Mouse (Mus musculus) cerebellum, adult 11-12 months (tissue): ENCODE measurements around the gene Ypel4.

Experiments
- DNase-seq: peaks from one replicate; pipeline ENCODE4 v3.0.0; 2022

Gene Ypel4

GRCm38 (mm10) chr2:84761840-84762239 lies 28.0 kb downstream of the Ypel4 start:
- DNase-seq, result no peak

DNA sequence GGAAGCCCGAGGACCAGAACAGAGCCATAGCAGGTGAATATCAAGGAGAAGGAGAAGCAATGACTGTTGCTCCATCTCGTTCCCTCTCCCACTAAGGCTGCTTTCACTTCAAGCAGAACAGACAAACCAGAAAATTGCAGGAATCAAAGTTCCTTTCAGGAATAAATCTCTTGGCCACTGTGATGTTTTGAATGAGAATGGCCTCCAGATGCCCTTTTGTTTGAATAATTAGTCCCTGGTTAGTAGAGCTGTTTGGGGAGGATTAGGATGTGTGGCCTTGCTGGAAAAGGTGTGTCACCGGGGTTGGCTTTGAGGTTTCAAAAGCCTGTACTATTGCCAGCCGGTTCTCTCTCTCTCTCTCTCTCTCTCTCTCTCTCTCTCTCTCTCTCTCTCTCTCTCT lies 28.4 kb downstream of the Ypel4 start:
- no peak for DNase-seq

GRCm38 (mm10) chr2:84762818-84763217 lies 29.0 kb downstream of the Ypel4 start:
- DNase-seq, result no peak

- no peak for DNase-seq
Observed at GRCm38 (mm10) chr2:84770501-84770900, 36.6 kb downstream of the Ypel4 start.

GRCm38 (mm10) chr2:84772454-84772853 lies 38.6 kb downstream of the Ypel4 start:
- DNase-seq, result no peak

DNA sequence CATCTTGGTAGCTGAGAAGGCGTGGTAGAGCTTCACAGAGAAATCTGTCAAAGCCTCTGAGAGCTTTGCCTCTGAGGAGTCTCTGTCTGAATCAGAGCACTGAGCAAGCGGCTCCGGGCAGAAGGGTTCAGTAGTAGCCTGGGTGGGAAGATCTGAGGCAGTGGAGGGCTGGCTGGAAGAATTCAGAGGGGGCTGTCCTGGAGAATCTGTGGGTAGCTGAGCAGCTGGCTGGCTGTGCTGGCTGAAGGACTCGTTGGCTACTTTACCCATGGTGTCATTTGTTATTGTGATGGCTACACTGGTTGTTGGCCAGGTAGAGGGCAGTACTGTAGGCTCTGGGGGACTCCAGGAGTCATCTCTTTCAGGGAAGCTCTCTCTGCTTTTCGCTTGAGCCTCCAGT lies 39.3 kb downstream of the Ypel4 start:
- DNase-seq, result peak; percentile 10

DNA sequence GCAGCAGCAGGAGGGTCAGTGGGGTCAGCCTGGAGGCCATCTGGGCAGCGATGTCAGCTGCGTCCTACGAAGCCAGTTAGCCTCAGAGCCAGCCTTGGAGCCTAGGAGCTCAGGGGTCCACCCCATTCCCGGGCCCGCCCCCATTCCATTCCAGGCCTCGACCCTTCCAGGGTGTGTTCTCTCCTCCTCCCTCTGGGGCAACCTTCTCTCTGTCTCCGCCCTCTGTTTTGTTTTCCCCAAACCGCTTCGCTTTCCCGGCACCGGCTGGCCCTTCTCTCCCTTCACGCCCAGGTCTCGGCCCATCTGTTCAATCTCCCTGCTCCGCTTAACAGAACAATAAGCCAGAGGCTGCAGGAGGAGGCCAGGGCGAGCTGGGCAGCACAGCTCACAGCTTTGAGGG lies 40.9 kb downstream of the Ypel4 start:
- DNase-seq, result peak; percentile 86

GRCm38 (mm10) chr2:84775241-84775640 lies 41.4 kb downstream of the Ypel4 start, which contains the start of gene Serping1:
TSS of gene Serping1 (minus strand) at chr2:84775444.
- peak; percentile 31 for DNase-seq

DNA sequence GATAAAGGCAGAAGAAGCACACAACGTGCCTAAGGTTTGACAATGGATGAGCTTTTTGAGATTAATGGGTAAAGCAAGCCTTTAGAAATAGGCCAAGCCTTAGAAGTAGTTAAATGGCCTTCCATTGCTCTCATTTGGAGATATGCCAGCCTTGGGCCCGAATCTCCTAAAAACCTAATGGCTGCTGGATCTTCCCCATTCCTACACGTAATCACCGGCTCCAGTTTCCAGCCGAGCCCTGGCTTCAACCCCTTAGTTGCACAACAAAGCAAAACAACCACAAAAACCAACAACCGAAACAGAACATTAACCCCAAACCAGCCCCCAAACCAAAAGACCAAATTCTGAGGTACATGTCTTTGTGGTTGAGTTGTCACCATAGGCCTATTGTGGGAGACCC lies 41.8 kb downstream of the Ypel4 start:
- peak; percentile 22 for DNase-seq

- no peak for DNase-seq
Observed at GRCm38 (mm10) chr2:84777706-84778105, 43.8 kb downstream of the Ypel4 start.

GRCm38 (mm10) chr2:84779210-84779609 lies 45.4 kb downstream of the Ypel4 start:
- no peak for DNase-seq

- no peak for DNase-seq
Observed at GRCm38 (mm10) chr2:84783315-84783714, 49.5 kb downstream of the Ypel4 start.

DNA sequence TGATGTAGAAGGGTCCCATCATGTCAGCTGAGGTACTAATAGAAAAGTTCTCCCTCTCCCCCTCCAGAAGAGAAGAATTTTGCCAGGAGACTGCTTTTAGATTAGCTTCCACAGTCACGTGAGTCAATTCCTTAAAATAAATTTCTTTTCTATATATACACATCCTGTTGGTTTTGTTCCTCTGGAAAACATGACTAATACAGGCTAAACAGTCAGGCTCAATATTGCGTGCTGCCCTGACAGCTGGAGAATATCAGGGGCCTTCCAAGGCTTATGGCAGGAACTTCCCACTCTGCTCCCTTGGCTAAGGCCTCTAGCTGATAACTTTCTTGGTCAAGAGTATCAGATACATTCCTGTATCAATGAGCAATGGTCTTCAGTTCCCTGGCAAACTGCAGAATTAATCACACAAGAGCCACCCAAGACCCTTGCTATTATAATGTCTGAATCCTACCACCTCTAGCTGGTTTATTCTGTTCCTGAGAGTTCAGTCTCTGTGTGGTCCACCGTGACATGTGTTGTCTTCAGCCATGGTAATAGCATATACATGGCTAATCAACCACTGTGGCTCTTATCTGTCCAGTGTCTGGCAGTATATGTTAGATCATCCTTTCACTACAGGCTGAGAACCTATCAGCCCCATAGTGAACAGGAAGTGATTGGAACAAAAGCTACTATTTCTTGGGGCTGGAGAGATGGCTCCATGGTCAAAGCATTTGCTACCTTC lies 50.1 kb downstream of the Ypel4 start:
- no peak for DNase-seq
